Mouse (Mus musculus) small intestine, adult 2 months (tissue): ENCODE measurements around the gene Gm37240. TPM values are rescaled to one million over a fixed set of nuclear protein-coding genes. Genes with fewer than 3 reads are reported as not detected.

Source experiments
- H3K27ac ChIP-seq: fragments of 200-500 bp; 2 replicates; pipeline ENCODE4 v1.5.1; 2012; ENCODE audit warnings: low read depth, low read length, control low read depth, inconsistent platforms; ENCODE audit not compliant: insufficient read depth
- H3K27me3 ChIP-seq: fragments of 200-500 bp; 2 replicates; pipeline ENCODE4 v1.6.1; 2012; ENCODE audit warnings: mild to moderate bottlenecking, moderate library complexity, low read length, inconsistent platforms; ENCODE audit not compliant: control insufficient read depth, insufficient read depth
- H3K36me3 ChIP-seq: fragments of 200-500 bp; 2 replicates; pipeline ENCODE4 v1.6.1; 2012; ENCODE audit warnings: mild to moderate bottlenecking, low read length, control low read depth, inconsistent platforms; ENCODE audit not compliant: control insufficient read depth, insufficient read depth
- H3K4me1 ChIP-seq: fragments of 200-500 bp; 2 replicates; pipeline ENCODE4 v1.6.1; 2012; ENCODE audit warnings: low read length, inconsistent platforms, mixed read lengths; ENCODE audit not compliant: control insufficient read depth, insufficient read depth, insufficient read length
- H3K4me3 ChIP-seq: fragments of 200-500 bp; 2 replicates; pipeline ENCODE4 v1.5.1; 2012; ENCODE audit warnings: low read depth, mild to moderate bottlenecking, control low read depth, inconsistent platforms, low read length, moderate library complexity
- CTCF ChIP-seq: fragments of 200-500 bp; IDR thresholded peaks from 2 replicates; pipeline ENCODE4 v1.5.1; 2012; ENCODE audit warnings: low read depth, mild to moderate bottlenecking, control low read depth, inconsistent platforms, low read length, moderate library complexity, mixed read lengths; ENCODE audit not compliant: insufficient replicate concordance, insufficient read length; ENCODE audit errors: extremely low read depth
- POLR2A ChIP-seq: fragments of 200-500 bp; IDR thresholded peaks from 2 replicates; pipeline ENCODE4 v1.6.1; 2012; ENCODE audit warnings: low read depth, mild to moderate bottlenecking, control low read depth, inconsistent platforms, low read length, moderate library complexity
- WGBS: fragments of 180-500 bp; shearing (Covaris S2); methylation state at CpG from one replicate; pipeline ENCODE4 v1.1.7; 2018; 5-methylcytosine and 5-hydroxymethylcytosine counted together
- polyA plus RNA-seq: library from polyadenylated mRNA; depleted of rRNA; stranded (reverse); fragments of >200 nt; gene quantifications from 2 replicates; pipeline ENCODE4 v1.2.3, GENCODE M21; 2012

Gm37240 gene
- polyA plus RNA-seq, 1 experiment: 58.2 TPM

DNA sequence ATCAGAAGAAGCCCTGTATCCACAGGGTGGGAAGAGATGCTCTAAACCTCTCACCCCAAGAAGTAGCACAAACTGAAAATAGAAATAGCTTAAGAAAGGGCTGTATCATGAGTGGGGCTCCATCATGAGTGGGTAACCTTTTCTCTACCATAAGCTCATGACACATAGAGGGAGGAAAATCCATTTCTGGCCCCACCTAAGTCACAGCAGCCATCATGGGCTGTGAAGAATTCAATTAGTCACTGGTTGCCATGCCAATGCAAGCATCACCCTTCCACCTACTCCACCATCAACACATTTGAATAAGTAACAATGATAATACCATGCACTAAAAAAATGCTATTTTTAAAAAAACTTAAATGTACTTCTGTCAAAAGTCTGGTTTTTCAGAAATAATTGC, 867.2 kb downstream of the Gm37240 start:
- Histone ChIP-seq H3K4me1 (peaks cover 18% of the 10 kb centered on the region; the same call in 1 of the 2 replicates), H3K4me3 (no peak overlapping the region), H3K27me3 (no peaks in the 10 kb centered on the region), H3K27ac (no peak overlapping the region), H3K36me3 (no peaks in the 10 kb centered on the region)
- no peak for TF ChIP-seq CTCF
- no peak for TF ChIP-seq POLR2A

DNA sequence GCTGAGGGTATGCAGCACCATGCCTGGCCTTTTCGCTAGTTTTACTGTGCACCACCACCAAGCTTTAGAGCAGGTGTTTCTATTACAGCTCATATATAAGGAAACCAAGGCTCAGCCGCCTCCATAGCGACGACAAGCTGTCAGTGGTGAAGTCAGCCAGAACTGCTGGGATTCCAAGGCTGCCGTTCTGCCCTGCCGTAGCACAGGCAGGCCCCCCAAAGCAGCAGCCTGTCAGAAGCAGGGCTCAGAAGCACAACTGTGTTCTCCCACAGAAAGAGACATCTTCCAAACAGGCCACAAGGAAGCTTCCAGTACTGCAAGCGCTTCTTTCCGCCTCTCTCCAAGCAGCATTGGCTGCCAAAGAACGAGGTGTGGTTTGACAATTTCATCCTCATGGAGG, 871.7 kb downstream of the Gm37240 start:
- H3K27ac ChIP-seq: no peak overlapping the region
- H3K4me1 ChIP-seq: no peaks in the 10 kb centered on the region; the same call in 1 of the 2 replicates
- no peaks in the 10 kb centered on the region for H3K27me3 ChIP-seq
- TF ChIP-seq CTCF (no peak), POLR2A (no peak)
- no peaks in the 10 kb centered on the region for H3K36me3 ChIP-seq
- 73% methylated on average over 9 of the region's 9 CpGs for WGBS
- no peak overlapping the region for H3K4me3 ChIP-seq

DNA sequence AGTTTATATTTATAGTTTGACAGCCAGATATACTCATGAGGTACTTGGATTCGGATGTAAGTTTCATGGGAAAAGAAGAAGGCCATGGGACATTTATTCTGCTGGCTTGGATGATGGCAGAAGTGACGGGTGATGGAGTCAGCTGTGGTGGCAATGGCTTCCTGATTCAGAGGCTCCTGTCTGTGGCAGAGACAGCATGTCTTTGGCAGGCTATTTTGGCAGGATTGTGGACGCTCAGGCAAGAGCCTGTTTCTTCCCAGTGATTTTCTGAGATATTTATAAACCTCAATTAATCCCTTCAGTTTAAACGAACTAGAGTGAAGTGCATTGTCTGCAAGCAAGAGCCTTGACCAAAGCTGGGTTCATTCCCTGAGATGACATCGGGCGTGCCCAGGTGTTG, 874.4 kb downstream of the Gm37240 start:
- Histone ChIP-seq H3K27ac (no peak overlapping the region), H3K27me3 (no peaks in the 10 kb centered on the region), H3K4me3 (no peak overlapping the region), H3K4me1 (no peaks in the 10 kb centered on the region; the same call in 1 of the 2 replicates), H3K36me3 (no peaks in the 10 kb centered on the region)
- TF ChIP-seq POLR2A: no peak
- no peak for TF ChIP-seq CTCF
- 89% methylated on average over 6 of the region's 6 CpGs for WGBS

DNA sequence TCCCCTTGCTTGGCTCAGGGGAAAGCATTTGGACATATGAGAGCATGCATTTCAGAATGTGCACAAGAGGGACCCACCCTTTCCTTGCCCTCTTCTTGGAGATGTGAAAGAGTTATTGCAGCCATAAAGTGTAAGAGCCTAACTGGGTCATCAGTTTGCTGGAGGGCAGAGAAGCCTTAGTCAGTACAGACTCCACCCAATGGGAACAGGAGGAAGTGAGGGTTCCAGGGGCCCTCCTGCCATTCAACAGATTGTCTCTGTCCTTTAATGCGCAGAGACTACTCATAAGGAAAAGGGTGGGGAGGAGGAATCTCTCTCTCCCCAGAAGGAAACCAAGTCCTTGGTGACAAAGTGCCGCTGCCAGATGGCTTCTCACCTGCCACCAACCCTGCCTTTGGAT, 882.1 kb downstream of the Gm37240 start:
- Histone ChIP-seq H3K36me3 (no peaks in the 10 kb centered on the region), H3K27ac (no peak overlapping the region), H3K27me3 (no peaks in the 10 kb centered on the region), H3K4me3 (no peak overlapping the region), H3K4me1 (peaks cover 6% of the 10 kb centered on the region; the same call in 1 of the 2 replicates)
- 38% methylated on average over 2 of the region's 2 CpGs for WGBS
- TF ChIP-seq CTCF (no peak), POLR2A (no peak)

DNA sequence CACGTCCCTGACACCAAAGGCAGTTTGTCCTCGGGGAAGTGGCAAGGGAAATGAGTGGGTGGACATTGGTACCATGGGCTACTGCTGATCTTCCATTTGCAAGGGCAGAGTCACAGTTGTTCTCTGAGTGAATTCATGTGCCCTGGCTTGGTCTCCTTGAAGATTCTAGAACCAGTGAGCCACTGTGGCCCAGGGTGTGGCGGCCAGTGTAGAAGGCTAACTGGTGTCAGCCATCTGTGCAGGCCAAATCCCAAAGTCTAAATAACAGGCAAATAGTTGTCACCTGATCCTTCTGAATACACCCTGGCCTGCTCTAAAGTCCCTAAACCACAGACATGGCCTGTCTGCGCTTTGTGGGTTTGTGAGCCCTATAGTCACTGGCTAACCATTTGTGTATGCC, 898.4 kb downstream of the Gm37240 start:
- Histone ChIP-seq H3K27ac (no peak overlapping the region), H3K4me3 (no peak overlapping the region), H3K27me3 (no peaks in the 10 kb centered on the region), H3K4me1 (peaks cover 3% of the 10 kb centered on the region; the same call in 1 of the 2 replicates), H3K36me3 (no peaks in the 10 kb centered on the region)
- no peak for TF ChIP-seq CTCF
- TF ChIP-seq POLR2A: no peak
- 90% methylated on average over 4 of the region's 4 CpGs for WGBS

DNA sequence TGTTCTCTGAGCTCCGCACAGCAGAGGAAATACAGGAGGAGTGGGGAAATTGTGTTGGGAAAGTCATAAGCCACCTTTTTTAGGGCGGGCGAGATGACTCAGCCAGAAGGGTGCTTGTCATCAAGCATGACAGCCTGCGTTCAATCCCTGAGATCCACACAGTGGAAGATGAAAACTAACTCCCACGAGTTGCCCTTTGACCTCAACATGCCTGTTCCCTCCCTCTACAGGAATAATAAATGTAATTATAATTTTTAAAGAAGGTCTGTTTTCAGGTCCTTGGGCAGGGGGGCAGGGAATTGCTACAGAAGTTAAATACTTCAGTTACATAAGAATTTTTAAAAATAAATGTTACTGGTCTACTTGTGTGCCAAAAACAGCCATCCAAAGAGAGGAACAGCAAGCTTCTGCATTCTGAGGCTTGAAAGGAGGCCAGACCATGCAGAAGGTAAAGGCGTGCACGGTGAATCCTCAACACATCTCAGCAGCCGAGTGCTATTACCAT, 902.1 kb downstream of the Gm37240 start:
- no peak overlapping the region for H3K4me3 ChIP-seq
- no peaks in the 10 kb centered on the region for H3K36me3 ChIP-seq
- H3K27me3 ChIP-seq: no peaks in the 10 kb centered on the region
- no peak overlapping the region for H3K27ac ChIP-seq
- TF ChIP-seq CTCF (no peak), POLR2A (no peak)
- WGBS: 69% methylated on average over 8 of the region's 8 CpGs
- H3K4me1 ChIP-seq: peaks cover 3% of the 10 kb centered on the region; the same call in 1 of the 2 replicates

DNA sequence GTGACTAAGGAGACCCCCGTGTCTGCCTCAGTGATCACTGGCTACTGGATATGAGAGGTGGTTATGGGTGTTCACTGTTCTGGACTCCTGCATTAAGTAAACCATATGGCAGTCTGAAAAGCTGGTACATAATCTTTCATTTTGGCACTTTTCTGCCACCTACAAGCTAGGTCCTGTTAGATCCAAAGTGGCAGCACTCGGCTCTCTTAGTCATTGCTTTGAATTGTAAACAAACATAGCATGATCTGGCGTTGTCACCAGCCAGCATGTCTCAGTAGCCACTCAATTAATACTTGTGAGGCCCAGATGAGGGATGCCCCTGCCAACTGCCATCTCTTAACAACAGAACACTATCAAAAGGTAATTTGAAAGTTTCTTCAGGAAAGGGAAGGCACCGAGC, 904.6 kb downstream of the Gm37240 start:
- H3K4me1 ChIP-seq: peaks cover 3% of the 10 kb centered on the region; the same call in 1 of the 2 replicates

More for the DNA sequence above, 904.6 kb downstream of the Gm37240 start:
- Histone ChIP-seq H3K36me3 (peaks cover 3% of the 10 kb centered on the region), H3K4me3 (no peak overlapping the region), H3K27me3 (no peaks in the 10 kb centered on the region), H3K27ac (no peak overlapping the region)
- WGBS: 71% methylated on average over 4 of the region's 4 CpGs
- TF ChIP-seq CTCF (no peak), POLR2A (no peak)
